Comparison of ENCODE assay signal across 11 mouse cellular contexts in genomic region chr9:37248381-37248906, GRCm38 (mm10). TPM values are rescaled to one million over a fixed set of nuclear protein-coding genes. Genes with fewer than 3 reads are reported as not detected.
DNase-seq lines count a peak whose midpoint lies in the region; ATAC-seq and TF ChIP-seq lines count a peak whose summit lies in the region.
"Had no signal": no experiment of that assay in that cellular context is flagged by ENCODE, and none has a peak within 500 bp of the region (broad histone marks: within the 10 kb centered on the region; RNA-seq: fewer than 3 reads in every experiment).

No protein-coding gene starts in this region.

- H3K36me3 ChIP-seq in hindbrain, postnatal 0 days (ENCODE audit: insufficient read depth, low read length) = no peaks in the 10 kb centered on the region
- no peaks in the 10 kb centered on the region for H3K36me3 ChIP-seq in hindbrain, embryonic 10.5 days
- no peaks in the 10 kb centered on the region for H3K36me3 ChIP-seq in thymus, adult 2 months (ENCODE audit: control insufficient read depth, insufficient read depth, low read length)
- H3K36me3 ChIP-seq in midbrain, embryonic 14.5 days (ENCODE audit: control insufficient read depth, insufficient read depth, low read length) = no peaks in the 10 kb centered on the region

- peak; percentile 73 for ATAC-seq in hindbrain, postnatal 0 days
- no peak; the same call in 1 of the 2 replicates for ATAC-seq in midbrain, embryonic 14.5 days (ENCODE audit: low FRiP score, low TSS enrichment)
- no peak for ATAC-seq in cerebellum, adult (ENCODE audit: insufficient number of reproducible peaks, low FRiP score, low TSS enrichment)

- no peak for TF ChIP-seq POLR2A in thymus, adult 2 months (IDR thresholded peaks at IDR 0.05; ENCODE audit: control insufficient read depth, extremely low read depth, insufficient read depth, low read length, poor library complexity)

- intact Hi-C loops in gastrocnemius, postnatal 36 days (cut with DNase I) = no loop called here

- peak; percentile 70 for DNase-seq in hindbrain, postnatal 0 days (ENCODE audit: low spot score)
- DNase-seq in hindbrain, embryonic 10.5 days (ENCODE audit: low spot score) = no peak
- DNase-seq in thymus, adult 2 months = peak; percentile 45
- no peak for DNase-seq in thymus, adult 18-20 months
- peak; percentile 24 for DNase-seq in midbrain, embryonic 14.5 days
- DNase-seq in gastrocnemius, adult 8-10 months (ENCODE audit: low spot score in 2 of 2) = no peak
- DNase-seq in gastrocnemius, postnatal 36 days = no peak
- DNase-seq: cerebellum, adult 18-20 months; kidney, adult 11 months; lung, adult 18-20 months had no signal

- no peaks in the 10 kb centered on the region for H3K4me1 ChIP-seq in hindbrain, postnatal 0 days (ENCODE audit: insufficient read depth, low read length)
- peaks cover 11% of the 10 kb centered on the region; the same call in 1 of the 2 replicates for H3K4me1 ChIP-seq in hindbrain, embryonic 10.5 days (replicated peaks)
- H3K4me1 ChIP-seq in thymus, adult 2 months (replicated peaks; ENCODE audit: control insufficient read depth, insufficient read depth, low read length) = peaks cover 56% of the 10 kb centered on the region
- no peaks in the 10 kb centered on the region for H3K4me1 ChIP-seq in midbrain, embryonic 14.5 days (ENCODE audit: control insufficient read depth, insufficient read depth, low read length)

- H3K9me3 ChIP-seq in hindbrain, postnatal 0 days (ENCODE audit: low read length) = no peaks in the 10 kb centered on the region
- no peaks in the 10 kb centered on the region for H3K9me3 ChIP-seq in hindbrain, embryonic 10.5 days
- no peaks in the 10 kb centered on the region for H3K9me3 ChIP-seq in midbrain, embryonic 14.5 days (ENCODE audit: control insufficient read depth, low read length)

- H3K9ac ChIP-seq in hindbrain, postnatal 0 days (replicated peaks; ENCODE audit: low read length) = no peak overlapping the region
- H3K9ac ChIP-seq in midbrain, embryonic 14.5 days (replicated peaks; ENCODE audit: low read length) = no peak overlapping the region

- 47% methylated on average over 3 of the region's 3 CpGs for WGBS in hindbrain, postnatal 0 days
- 54% methylated on average over 3 of the region's 3 CpGs for WGBS in hindbrain, embryonic 10.5 days
- WGBS in thymus, adult 2 months = 77% methylated on average over 3 of the region's 3 CpGs
- WGBS in midbrain, embryonic 14.5 days = 72% methylated on average over 3 of the region's 3 CpGs

- H3K27ac ChIP-seq in hindbrain, postnatal 0 days = peak overlapping the region; percentile 62
- no peak overlapping the region for H3K27ac ChIP-seq in hindbrain, embryonic 10.5 days
- H3K27ac ChIP-seq in thymus, adult 2 months (ENCODE audit: control insufficient read depth, insufficient read depth, low read length) = peak overlapping the region; percentile 70
- H3K27ac ChIP-seq in midbrain, embryonic 14.5 days (replicated peaks; ENCODE audit: low read depth, low read length) = no peak overlapping the region

- no peak overlapping the region for H3K4me2 ChIP-seq in hindbrain, postnatal 0 days (ENCODE audit: low read depth, low read length)
- no peak overlapping the region for H3K4me2 ChIP-seq in midbrain, embryonic 14.5 days (ENCODE audit: low read length)

- H3K4me3 ChIP-seq in hindbrain, postnatal 0 days (ENCODE audit: low read length) = no peak overlapping the region
- H3K4me3 ChIP-seq in hindbrain, embryonic 10.5 days = no peak overlapping the region
- H3K4me3 ChIP-seq in thymus, adult 2 months (ENCODE audit: control insufficient read depth, insufficient read depth, low read length) = no peak overlapping the region
- H3K4me3 ChIP-seq in midbrain, embryonic 14.5 days (replicated peaks; ENCODE audit: low read depth, low read length) = no peak overlapping the region

- H3K27me3 ChIP-seq in hindbrain, postnatal 0 days (ENCODE audit: insufficient read depth, low read length) = no peaks in the 10 kb centered on the region
- H3K27me3 ChIP-seq in hindbrain, embryonic 10.5 days (ENCODE audit: insufficient read depth, poor library complexity, severe bottlenecking) = no peaks in the 10 kb centered on the region; the same call in 1 of the 2 replicates
- no peaks in the 10 kb centered on the region for H3K27me3 ChIP-seq in thymus, adult 2 months (ENCODE audit: control insufficient read depth, insufficient read depth, low read length)
- no peaks in the 10 kb centered on the region for H3K27me3 ChIP-seq in midbrain, embryonic 14.5 days (ENCODE audit: control insufficient read depth, insufficient read depth, low read length)

- peak; percentile 41 for TF ChIP-seq CTCF in hindbrain, postnatal 0 days (IDR thresholded peaks at IDR 0.05; ENCODE audit: low read depth)
- TF ChIP-seq CTCF in thymus, adult 2 months (IDR thresholded peaks at IDR 0.05; ENCODE audit: borderline replicate concordance, control insufficient read depth, extremely low read depth, insufficient read depth, low read length, poor library complexity) = 0 out of 2 replicates have a peak, but pooled peaks have one; percentile 49

RNA-seq across cellular contexts. Expression of gene Slc37a2, which starts 7.1 kb away (rescaled TPM):
- total RNA-seq in hindbrain, postnatal 0 days (2014; rRNA removed) = 2.6 and 4.7 TPM in 2 replicates
- polyA plus RNA-seq in hindbrain, postnatal 0 days (2015; fragmentation: Nextera tagmentation; extraction: Ambion mirVana) = 2.4 and 3.4 TPM in 2 replicates
- polyA plus RNA-seq in hindbrain, embryonic 10.5 days (2016; fragmentation: Nextera tagmentation; extraction: Ambion mirVana) = 2.0 and 2.4 TPM in 2 replicates
- 38.2 and 44.1 TPM in 2 replicates for polyA plus RNA-seq in thymus, adult 2 months (2012; rRNA removed)
- polyA plus RNA-seq in midbrain, embryonic 14.5 days (2014; fragmentation: Nextera tagmentation; extraction: Ambion mirVana) = 0.53 and 1.7 TPM in 2 replicates
- under 1 TPM; 0.17 to 0.65 (median 0.23) TPM for total RNA-seq in gastrocnemius, adult 8-10 months (2022)
- under 1 TPM; 0.64 to 0.79 TPM for total RNA-seq in gastrocnemius, postnatal 36 days (2021)

RNA-seq across cellular contexts. Expression of gene Tmem218, which starts 40.4 kb away (rescaled TPM):
- 6.0 and 6.3 TPM in 2 replicates for total RNA-seq in hindbrain, postnatal 0 days (2014; rRNA removed)
- 11.4 and 13.3 TPM in 2 replicates for polyA plus RNA-seq in hindbrain, postnatal 0 days (2015; fragmentation: Nextera tagmentation; extraction: Ambion mirVana)
- 14.0 and 14.4 TPM in 2 replicates for polyA plus RNA-seq in hindbrain, embryonic 10.5 days (2016; fragmentation: Nextera tagmentation; extraction: Ambion mirVana)
- 2.7 and 2.9 TPM in 2 replicates for polyA plus RNA-seq in thymus, adult 2 months (2012; rRNA removed)
- polyA plus RNA-seq in midbrain, embryonic 14.5 days (2014; fragmentation: Nextera tagmentation; extraction: Ambion mirVana) = 8.4 and 10.1 TPM in 2 replicates
- 1 to 10 TPM; 1.9 to 2.9 (median 2.8) TPM for total RNA-seq in gastrocnemius, adult 8-10 months (2022)
- 1 to 10 TPM; 2.0 to 2.5 TPM for total RNA-seq in gastrocnemius, postnatal 36 days (2021)

Comparison
In these comparisons a context has a peak if more than half of its experiments do, and no peak if none do; other contexts are left out.
1. DNase-seq: peak in hindbrain, postnatal 0 days (single experiment), thymus, adult 2 months (single experiment) and midbrain, embryonic 14.5 days (single experiment); none in hindbrain, embryonic 10.5 days (single experiment), thymus, adult 18-20 months (0 of 2), gastrocnemius, adult 8-10 months (0 of 2) and gastrocnemius, postnatal 36 days (0 of 2).
2. H3K27ac ChIP-seq: peak in hindbrain, postnatal 0 days (single experiment) and thymus, adult 2 months (single experiment); none in hindbrain, embryonic 10.5 days (single experiment) and midbrain, embryonic 14.5 days (single experiment).